Mouse (Mus musculus) ovary, adult 10 weeks (tissue): ENCODE measurements around the gene Dyrk2. TPM values are rescaled to one million over a fixed set of nuclear protein-coding genes. Genes with fewer than 3 reads are reported as not detected.

ENCODE experiments used
- polyA plus RNA-seq: library from polyadenylated mRNA; stranded (reverse); fragments of 350-450 nt; fragmentation: Illumina TruSeq; extraction: RNeasy Lipid Tissue Mini Kit (QIAGEN cat#74804); gene quantifications from one replicate; pipeline ENCODE4 v1.2.3, GENCODE M21; 2014

Dyrk2 gene
- 48.0 TPM for polyA plus RNA-seq

DNA sequence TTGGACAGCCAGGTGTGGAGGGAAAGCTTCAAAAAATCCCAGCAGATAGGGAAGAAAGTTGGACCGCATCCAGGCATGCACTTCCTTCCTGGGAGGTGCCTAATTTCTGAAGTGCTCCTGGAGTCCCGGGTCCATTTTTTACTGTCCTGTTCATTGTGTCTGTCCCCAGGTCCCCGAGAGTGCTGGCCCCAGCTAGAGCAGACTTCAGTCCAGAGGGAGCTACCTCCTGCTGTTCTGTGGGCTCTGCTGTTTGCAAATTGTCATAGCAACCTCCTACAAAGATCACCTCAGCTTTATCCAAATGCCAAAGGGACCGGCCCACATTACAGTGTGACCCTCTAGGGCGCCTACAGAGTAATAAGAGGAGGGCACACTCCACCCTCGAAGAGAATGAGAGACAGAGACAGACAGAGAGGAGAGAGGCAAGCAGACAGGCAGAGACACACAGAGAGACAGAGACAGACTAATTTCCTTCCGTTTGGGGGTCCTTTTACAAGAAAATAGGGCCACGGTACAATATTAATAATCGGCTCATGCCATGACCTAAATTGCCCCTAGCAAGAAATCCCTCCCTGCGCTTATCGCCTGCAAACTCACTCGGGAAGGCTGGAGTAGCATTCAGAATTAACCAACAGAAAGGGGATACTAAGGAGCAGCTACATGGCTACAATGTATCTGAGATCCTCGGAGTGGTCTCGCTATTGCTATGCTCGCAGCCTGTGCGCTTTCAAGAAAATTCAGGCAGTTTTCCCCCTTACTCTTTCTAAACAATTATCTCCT is at the start of gene Dyrk2:
Dyrk2 (minus strand) TSS at position 9 of the 780 bp plus-strand sequence.

